Mouse (Mus musculus): ENCODE measurements around the gene Gm6583.
A peak's percentile ranks its signal among the peaks of the same experiment; 100 is the strongest.

Gene Gm6583

DNA sequence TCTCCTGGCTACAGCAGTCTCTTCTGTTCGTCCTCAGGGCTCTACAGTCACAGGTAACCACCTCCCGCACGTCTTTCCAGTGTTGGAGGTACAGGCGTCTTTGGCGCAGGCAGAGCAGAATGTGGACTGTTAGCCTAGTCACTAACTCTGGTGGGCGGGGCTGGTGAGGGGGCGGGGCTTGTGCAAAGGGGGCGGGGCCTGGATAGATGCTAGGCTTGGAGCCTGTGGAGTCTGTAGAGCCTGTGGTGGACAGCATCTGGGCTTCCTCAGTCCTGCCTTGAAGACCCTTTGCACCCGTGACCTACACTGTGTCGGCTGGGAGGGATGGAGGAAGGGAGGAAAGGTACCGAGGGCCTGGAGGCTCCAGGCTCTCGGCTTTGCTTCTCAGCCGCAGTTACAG, at the start of gene Gm6583:
Gm6583 (minus strand) TSS at position 124 of the 400 bp plus-strand sequence.
- DNase-seq (ENCODE audit: low spot score) = no peak

DNA sequence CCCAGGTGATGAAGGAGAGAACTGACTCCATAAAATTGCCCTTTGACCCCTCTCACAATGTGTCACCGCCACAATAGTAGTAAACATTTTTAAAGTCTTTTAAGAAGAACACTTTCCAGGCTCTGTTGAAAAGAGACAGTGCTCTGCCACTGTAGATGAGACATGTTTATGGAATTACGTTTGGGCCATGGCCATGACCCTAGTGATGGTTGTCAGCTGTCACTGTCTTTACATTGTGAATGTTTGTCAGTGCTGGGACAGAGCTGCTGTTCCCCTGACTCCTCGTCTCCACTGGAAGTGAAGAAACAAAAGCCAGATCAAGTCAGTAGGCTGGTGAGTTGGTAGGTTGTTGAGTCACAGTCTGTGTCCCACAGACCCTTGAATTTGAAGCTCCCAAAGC, 46.6 kb upstream of the Gm6583 start:
- DNase-seq (ENCODE audit: low spot score) = no peak

DNA sequence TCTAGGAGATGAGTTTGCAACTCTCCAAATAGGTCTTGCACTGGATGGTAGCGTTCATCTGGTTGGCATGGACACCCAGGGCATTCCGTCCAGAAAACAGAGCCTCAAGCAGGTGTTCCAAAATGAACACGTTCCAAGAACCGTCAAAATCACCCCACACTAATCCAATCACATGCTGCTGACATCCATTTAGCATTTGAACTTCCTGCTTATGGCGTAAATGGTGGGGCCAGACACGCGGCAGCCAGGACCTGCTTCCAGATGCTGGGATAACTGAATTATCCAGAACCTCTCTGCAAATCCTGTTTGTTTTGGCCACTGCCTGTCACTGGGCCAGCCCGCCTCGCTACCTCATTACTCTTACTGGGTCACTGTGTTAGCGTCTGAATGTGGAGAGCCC, 43.5 kb upstream of the Gm6583 start:
- DNase-seq (ENCODE audit: low spot score) = no peak

DNA sequence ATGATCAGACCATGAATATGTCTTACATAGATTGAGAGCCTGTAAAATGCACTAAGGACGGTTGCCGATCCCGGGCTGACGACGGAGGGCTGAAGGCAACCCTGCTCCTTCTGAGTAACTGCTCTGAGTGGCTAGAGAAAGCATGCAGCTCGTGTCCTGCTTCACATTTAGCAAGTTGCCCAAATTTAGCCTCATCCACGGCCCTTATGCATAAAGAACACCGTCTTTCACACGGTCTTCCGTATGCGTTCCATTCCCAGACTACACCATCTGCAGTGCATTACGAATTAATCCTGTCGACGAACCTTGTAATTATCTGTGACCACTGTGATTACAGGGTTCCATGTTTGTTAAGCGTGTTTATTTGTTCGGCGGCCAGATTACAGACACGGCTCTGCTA, 40.2 kb upstream of the Gm6583 start:
- no peak for DNase-seq (ENCODE audit: low spot score)

DNA sequence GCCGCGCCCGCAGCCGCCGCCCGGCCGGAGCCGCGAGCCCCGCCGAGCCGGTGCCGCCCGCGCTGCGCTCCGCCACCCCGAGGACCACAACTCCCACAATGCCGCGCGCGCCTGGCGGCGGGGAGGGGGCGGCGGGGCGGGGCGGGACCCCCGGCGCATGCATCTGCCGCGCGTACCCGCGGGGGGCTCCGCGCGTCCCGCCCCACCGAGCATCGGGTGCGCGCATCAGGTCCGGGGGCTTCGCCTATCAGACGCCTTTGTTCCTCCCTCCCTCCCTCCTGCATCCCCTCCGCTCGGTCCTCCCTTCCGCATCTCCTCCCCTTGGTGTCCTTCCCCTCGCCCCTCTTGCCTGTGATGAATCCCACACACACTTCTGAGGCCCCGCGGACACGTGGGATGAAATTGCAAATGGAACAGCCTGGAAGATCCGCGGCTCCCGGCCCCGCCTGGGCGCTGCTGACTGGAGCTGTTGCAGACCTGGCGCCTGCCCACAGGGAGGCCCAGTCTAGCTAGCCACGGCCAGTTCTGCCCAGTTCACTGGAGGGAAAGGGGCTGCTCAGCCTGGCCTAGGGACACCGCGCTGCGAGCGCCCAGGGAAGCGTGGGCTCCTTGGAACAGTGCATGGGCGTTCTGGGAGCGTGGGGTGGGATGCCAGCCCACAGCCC, 39.1 kb upstream of the Gm6583 start, which contains the start of gene Asphd2:
Asphd2 (minus strand) TSS at position 88 of the 665 bp plus-strand sequence.
- peak; percentile 27 for DNase-seq (ENCODE audit: low spot score)

DNA sequence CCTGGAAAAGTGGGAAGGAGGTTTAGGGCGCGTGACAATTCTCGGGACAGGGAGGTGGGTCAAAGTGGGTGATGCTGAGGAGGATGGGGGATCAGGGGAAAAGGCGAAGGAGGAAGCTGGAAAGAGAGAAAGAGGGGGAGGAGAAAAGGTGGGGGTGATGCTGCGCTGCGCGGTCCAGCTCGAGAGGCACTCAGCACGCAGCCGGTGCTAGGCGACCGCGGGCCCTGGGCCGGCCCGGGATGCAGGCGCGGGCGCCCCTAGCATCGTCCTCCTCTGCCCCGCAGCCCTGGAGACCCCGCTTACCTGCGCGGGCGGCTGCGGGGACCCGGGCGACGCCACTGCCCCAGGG, 38.6 kb upstream of the Gm6583 start:
- DNase-seq (ENCODE audit: low spot score) = no peak

DNA sequence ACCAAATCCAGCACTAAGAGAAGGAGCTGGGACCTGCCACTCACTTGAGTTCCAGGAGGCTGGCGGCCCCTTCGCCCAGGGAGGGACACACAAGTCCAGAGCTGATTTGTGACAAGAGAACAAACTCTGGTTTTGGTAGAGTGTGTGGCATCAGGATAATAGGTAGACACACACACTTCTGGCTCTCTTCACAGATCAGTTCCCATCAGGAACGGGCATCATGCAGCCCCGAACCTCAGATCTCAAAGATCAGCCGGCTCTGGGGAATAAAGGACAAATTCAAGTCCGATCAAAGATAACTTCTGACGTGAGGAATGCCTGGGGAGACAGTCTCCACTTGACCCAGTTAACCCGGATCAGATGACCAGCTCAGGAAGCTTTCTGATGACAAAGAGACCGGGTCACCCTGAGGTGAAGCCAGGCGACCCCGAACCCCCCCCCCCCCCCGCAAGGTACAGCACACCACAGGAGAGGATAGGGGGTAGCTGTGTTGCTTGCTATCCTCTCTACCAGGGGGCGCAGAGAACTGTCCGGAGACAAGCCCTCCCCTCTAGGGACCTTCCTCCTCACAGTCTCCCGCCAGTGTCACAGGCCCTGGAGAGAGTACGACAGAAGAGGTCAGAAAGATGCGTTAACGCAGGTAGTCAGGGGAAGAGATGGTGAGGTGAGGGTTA, 38.0 kb upstream of the Gm6583 start:
- no peak for DNase-seq (ENCODE audit: low spot score)

DNA sequence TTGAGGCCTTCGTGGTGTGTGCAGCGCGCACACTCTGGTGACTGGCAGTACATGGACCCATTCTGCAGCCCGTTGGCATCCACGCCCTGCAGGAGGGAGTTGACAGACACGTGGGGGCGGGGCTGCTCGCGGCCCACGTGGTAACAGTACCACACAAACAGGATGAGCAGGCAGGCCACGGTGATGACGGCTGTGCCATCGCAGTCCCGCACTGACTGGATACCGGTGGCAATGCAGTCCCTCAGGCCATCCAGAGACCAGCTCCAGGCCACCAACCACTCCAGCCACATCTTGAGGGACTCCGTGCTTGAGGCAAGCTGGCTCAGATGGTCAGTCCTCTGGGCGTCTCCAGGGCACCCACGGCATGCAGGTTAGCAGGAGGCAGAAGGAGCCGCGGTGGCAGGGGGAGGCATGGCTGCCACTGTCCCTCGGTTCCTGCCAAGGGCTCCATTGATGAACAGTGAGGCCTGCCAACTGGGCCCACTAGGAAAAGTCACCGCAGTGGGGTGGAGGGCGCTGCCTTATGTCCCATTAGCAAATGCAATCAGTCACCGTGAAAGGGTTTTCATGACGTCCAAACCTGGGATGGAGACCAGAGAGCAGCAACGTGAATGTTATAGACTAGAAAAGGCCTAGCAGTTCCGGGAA, 36.0 kb upstream of the Gm6583 start:
- no peak for DNase-seq (ENCODE audit: low spot score)

DNA sequence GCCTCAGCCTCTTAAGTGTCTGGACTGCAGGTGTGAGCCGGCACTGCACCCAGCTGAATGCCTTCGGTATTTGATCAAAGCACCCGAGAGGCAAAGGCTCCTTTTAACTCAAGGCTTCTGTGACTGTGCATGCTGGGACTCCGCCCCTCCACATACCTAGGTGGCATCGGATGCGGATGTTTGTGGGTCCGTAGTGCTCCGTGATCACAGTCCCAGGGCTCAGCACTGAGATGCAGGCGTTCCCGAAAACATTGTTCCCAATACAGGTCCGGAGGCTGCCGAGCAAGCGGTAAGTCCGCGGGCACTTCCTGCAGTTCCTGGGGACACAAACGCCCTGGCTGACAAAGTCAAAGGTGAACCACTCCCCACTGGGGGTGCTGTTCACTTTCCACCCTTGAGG, 35.2 kb upstream of the Gm6583 start:
- DNase-seq (ENCODE audit: low spot score) = no peak

DNA sequence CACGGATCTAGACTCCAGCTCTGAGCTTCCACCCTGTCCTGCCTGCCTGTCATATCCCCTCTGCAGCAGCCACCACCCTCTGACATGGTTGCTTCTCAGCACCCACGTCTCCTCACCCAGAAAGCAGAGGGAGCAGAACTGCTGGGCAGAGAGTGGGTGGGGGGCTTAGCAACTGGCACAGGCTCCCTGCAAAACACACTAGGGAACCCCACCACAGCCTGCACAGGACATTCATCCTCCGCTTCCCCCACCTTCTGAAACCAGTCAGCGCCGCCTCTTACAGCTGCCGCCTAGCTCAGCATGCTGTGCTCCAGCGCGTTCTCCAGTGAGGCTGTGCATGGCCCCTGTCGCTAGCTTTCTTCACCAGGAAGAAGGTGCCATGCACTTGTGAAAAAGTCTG, 33.5 kb upstream of the Gm6583 start:
- no peak for DNase-seq (ENCODE audit: low spot score)

DNA sequence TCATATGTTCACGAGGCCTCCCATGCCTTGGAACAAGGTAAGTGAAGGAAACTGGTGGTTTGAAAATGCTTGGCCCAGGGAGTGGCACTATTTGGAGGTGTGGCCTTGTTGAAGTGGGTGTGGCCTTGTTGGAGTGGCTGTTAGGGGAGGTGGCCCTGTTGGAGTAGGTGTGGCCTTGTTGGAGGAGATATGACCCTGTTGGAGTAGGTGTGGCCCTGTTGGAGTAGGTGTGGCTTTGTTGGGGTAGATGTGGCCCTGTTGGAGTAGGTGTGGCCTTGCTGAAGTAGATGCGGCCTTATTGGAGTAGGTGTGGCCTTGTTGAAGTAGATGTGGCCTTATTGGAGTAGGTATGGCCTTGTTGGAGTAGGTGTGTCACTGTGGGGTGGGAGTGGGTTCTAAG, 30.1 kb upstream of the Gm6583 start:
- no peak for DNase-seq (ENCODE audit: low spot score)

DNA sequence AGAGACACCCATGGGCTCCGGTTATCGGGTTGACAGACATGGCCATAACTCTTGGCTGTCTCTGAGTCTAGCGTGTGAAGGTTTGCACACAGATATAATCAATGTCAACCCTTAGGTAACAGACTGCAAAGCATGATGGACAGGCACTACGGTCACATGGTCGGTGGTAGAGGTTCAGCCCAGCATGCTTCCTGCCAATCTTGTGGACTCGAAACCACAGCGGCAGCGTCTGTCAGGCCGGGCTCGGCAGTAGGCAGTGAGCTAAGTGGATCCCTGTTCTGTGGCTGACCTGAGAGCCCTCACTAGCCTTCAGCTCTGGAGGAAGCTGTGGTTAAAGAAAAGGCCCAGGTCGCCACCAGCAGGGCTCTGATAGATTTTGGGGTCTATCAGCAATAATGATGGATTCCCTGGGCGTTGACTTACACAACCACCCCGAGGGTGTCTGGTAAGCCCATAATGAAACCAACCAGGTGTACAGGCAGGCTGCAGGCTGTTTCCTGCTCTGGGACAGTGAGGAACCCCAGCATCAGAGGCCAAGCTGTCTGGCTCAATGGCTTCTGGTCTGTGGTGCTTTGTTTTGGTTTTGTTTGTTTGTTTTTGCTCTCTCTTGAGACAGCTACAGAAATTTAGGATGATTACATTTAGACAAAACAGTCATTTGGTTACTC, 29.1 kb upstream of the Gm6583 start:
- no peak for DNase-seq (ENCODE audit: low spot score)

DNA sequence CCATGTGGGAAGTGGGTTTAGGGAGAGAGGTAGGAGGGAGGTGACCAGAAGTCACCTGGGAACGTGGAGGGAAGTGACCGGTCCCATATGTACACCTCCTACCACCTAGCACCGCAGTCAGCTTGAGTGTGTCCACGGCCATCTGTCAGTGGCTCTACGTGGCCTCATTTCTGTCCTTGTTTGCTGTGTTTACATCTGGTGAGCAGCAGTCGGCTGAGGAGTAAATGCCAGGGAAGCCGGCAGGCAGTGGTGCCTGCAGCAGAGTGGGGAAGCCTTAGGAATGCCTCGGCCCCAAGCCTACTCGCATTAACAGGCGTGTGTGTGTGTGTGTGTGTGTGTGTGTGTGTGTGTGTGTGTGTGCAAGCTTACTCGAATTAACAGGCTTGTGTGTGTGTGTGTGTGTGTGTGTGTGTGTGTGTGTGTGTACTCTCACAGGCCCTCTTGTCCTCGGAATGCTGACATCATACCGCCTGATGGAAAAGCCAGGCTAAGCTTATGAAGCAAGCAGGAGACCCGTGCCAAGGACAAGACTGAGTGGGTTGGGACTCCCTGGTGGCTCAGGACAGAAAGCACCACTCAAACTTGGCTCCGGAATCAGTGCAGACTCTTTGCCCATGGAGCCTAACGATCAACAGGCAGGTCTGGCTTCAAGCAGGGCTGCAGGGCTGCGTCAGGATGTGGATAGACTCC, 27.0 kb upstream of the Gm6583 start:
- DNase-seq (ENCODE audit: low spot score) = no peak

DNA sequence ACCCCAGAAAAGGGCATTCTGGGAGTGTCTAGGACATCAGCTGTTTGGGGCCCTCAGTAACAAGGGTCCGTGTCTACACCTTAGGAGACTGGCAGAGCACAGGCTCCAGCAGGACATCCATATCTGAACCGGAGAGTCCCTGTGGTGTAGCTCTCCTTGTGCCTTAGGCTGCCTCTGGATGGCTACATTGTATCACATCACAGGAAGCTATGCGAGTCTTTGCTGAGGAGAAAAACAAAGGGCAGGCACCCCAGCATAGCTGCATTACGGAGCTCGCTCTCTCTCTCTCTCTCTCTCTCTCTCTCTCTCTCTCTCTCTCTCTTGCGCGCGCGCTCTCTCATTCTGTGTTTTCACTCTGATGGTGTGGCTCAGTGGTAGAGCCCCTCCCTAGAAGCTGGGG, 26.2 kb upstream of the Gm6583 start:
- no peak for DNase-seq (ENCODE audit: low spot score)

DNA sequence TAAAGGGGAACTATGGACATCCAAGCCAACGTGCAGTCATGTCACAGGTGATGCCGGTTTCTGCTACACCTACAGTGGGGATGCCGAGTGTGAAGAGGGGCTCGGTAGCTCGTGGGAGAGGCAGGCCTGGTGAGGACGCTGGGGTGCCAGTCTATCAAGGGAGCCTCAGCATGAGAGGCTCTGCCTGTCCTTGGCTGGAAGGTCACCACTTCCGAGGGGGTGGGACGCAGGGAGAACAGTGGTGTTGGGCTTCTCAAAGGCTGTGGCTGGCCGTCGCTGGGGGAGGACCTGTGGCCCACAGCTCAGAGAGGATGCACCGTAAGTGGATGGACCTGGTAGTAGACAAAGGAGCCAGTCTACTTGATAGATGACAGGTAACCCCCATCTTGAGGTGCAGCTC, 25.3 kb upstream of the Gm6583 start:
- no peak for DNase-seq (ENCODE audit: low spot score)

DNA sequence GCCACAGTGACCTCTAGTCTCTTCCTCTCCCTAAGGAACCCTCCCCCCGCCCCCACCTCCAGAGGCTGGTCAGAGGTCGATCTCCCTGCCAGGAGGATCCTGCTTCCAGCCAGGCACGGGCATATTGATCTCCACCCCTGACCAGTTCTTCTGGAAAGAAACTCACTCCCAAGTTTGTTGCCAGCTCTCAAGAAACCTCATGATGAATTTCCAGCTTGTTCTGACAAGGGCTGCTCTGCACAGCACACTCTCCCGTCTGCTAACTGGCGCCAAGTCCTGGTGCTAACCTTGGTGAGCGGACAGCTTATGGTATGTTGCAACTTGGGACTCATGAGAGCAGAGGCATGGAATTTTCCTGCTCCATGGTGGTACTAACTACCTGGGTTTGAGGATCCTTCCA, 22.9 kb upstream of the Gm6583 start:
- no peak for DNase-seq (ENCODE audit: low spot score)

DNA sequence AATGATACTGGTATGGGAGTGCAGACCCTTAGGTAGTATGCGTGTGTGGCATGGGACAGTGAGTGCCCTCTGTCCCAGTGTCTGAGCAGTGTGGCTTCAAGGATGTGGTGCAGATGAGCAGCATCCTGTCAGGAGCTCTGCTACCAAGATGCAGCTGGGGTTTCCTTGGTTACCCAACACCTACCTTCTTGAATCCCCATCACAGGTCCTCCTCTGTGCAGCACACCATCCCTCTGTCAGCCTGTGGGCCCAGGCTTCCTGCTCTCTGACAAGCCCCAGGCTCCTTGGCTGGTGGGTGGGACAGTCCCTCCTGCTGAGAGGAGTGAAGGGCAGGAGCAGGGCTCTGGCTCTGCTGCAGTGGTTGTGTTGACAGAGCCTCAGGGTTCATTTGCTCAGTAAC, 21.5 kb upstream of the Gm6583 start:
- DNase-seq (ENCODE audit: low spot score) = no peak

DNA sequence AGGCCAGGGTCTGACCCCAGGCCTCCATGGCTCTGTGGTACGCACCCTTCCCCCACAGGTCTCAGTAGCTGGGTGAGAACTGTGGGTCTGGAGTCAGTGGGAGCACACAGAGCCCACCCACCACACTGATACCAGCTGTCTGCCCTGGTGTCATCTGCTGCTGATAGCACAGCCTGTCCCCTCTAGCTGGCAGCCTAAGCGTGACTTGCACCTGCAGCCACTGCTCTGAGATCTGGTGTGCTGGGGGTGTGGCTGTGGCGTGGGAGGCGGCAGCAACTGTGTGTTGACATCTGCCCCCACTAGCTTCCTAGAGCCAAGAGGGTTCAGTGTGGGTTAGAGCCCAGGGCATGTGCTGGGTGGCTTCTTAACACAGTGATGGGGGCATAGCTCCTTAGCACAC, 20.3 kb upstream of the Gm6583 start:
- DNase-seq (ENCODE audit: low spot score) = no peak

DNA sequence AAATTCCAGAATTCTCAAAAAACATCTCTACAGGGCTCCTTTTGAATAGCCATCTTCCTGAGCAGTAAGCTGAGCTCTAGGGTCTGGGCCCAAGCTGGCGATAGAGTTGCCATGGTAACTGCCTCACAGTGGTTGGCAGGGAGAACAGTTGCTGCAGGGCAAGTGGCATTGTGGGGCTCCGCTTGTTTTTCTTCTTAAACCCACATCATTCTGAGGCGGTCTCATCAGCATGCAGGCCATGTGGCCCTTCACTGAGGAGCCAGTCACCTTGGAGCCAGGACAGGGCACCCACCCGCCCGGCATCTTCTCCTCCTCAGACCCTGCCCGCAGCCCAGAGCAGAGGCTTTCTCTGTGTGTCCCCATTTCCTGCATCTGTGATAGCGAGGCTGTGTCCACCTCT, 16.1 kb upstream of the Gm6583 start:
- DNase-seq (ENCODE audit: low spot score) = no peak

DNA sequence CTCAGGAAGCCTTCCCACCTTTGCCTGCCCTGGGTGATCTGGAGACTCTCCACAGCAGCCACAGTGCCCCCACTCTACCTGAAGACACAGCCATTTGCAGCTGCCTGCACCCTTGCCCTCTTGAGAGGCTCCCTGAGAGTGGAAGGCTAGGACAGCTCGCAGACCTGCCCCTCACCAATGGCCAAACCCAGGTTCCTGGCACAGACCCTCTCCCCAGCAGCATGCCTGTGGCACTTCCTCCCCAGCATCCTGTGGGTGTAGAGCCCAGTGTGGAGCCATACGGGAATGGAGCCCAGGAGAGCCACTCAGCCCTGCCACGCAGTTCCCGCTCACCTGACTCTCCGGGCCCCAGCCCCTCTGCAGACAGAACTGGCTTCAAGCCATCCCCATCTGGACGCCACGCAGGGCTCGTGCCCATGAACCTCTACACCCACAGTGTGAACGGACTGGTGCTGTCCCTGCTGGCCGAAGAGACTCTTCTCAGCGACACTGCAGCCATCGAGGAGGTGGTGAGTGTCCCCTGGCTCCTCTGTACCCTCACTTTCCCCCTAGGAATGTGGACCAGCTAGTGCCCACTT, 14.5 kb upstream of the Gm6583 start:
- DNase-seq (ENCODE audit: low spot score) = no peak

DNA sequence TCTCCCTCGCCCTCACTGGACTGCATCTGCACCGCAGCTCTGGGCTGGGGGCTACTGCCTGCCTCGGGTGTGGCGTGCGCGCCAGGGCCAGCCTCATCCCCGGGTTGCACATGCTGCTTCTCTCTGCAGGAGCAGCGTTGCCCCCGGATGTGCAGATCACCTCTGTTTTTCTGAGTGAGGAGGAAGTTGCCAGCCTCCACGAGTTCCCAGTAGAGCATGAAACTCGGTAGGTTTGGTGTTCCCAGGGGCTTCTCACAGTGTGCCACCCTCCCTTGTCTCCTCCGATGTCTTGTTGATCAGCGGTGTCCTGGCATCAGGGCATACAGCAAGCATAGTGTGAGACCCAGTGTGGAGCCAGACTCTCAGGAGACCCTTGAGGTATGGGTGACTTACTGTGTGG, 13.5 kb upstream of the Gm6583 start:
- no peak for DNase-seq (ENCODE audit: low spot score)

DNA sequence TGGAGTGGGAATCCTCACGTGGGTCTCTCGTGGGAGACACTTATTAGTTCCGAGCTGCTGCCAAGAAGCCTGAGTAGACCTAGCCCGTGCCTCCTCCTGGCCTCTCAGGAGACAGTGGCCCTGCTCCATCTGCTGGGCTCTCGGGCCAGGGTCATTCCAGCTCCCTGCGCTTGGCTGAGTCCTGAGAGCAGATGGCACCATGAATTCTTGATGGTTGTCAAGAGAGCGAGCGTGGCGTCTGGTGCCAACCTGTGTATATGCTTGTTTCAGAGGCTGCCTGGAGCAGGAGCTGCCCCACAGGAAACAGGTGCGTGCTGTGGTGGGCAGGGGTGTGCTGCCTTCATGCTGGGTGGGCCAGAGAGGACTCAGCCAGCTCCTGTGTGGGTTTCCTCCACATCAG, 12.8 kb upstream of the Gm6583 start:
- no peak for DNase-seq (ENCODE audit: low spot score)
